Mouse (Mus musculus): ENCODE data around the gene Fut7. TPM values are rescaled to one million over a fixed set of nuclear protein-coding genes. Genes with fewer than 3 reads are reported as not detected.

The Fut7 gene
- polyA plus RNA-seq, 1 experiment = 17.9 TPM

- peak within 1 kb of the TSS; percentile 26 for H3K4me3 ChIP-seq (replicated peaks; ENCODE audit: control insufficient read depth, low read depth, low read length)
- peak within 1 kb of the TSS; percentile 0; the same call in 1 of the 2 replicates for H3K27ac ChIP-seq (ENCODE audit: control insufficient read depth, insufficient read depth, low read depth, low read length, poor library complexity)
- under 1% methylated on average over 89 of the region's 89 CpGs for WGBS
These were observed 5.6 kb downstream of the Fut7 start, which contains the start of gene Abca2 for GRCm38 (mm10) chr2:25428442-25429236. TSS of gene Abca2 (plus strand) at chr2:25428703.

DNA sequence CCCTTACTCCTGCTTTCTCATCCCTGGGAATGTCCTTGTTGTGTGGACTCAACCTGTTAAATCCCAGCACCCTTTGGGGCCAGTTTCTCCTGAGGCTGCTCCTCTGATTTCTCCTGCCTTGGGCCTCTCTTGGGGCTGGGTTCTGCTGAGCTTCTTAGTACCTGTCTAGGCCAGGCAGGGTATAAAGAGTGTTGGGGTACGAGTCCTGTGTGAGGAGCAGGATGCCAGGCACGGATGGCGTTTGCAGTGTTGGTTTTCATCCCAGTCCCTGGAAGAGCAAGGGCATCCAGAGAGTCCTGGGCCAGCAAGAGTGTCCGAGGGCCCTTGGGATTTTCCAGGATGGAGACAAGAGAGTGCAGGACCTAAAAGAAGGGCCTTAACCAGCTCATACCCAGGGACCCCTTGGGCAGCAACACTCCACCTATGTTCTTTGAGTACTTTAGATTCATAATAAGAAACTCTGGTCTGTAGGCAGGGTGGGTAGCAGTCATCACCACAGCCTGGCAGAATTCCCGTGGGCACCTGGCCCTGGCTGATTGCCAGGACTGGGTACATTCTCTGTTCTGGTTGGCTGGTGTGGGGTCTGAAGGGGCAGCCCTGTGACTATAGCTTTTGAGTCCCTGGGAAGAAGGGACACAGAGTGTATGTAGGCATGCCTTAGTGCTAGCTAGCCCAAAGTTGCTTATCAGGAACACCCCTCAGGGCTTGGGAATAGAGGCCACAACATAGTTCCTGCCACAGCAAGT, 6.5 kb downstream of the Fut7 start:
- 56% methylated on average over 5 of the region's 5 CpGs for WGBS
- Histone ChIP-seq H3K27ac (ENCODE audit: control insufficient read depth, insufficient read depth, low read depth, low read length, poor library complexity) (no peak overlapping the region), H3K4me1 (ENCODE audit: control insufficient read depth, insufficient read depth, low read length) (no peaks in the 10 kb centered on the region; the same call in 1 of the 2 replicates), H3K4me3 (replicated peaks; ENCODE audit: control insufficient read depth, low read depth, low read length) (no peak overlapping the region)
- TF ChIP-seq POLR2A (IDR thresholded peaks at IDR 0.05; ENCODE audit: borderline replicate concordance, control insufficient read depth, low read depth, low read length) (no peak), CTCF (IDR thresholded peaks at IDR 0.05; ENCODE audit: control insufficient read depth, insufficient read depth, low read length) (no peak)

More at GRCm38 (mm10) chr2:25428442-25429236, 5.6 kb downstream of the Fut7 start, which contains the start of gene Abca2:
- no peaks in the 10 kb centered on the region; the same call in 1 of the 2 replicates for H3K4me1 ChIP-seq (ENCODE audit: control insufficient read depth, insufficient read depth, low read length)
- TF ChIP-seq CTCF (IDR thresholded peaks at IDR 0.05; ENCODE audit: control insufficient read depth, insufficient read depth, low read length) (peak; percentile 83), POLR2A (IDR thresholded peaks at IDR 0.05; ENCODE audit: borderline replicate concordance, control insufficient read depth, low read depth, low read length) (peak; percentile 46; the same call in 1 of the 2 replicates)

DNA sequence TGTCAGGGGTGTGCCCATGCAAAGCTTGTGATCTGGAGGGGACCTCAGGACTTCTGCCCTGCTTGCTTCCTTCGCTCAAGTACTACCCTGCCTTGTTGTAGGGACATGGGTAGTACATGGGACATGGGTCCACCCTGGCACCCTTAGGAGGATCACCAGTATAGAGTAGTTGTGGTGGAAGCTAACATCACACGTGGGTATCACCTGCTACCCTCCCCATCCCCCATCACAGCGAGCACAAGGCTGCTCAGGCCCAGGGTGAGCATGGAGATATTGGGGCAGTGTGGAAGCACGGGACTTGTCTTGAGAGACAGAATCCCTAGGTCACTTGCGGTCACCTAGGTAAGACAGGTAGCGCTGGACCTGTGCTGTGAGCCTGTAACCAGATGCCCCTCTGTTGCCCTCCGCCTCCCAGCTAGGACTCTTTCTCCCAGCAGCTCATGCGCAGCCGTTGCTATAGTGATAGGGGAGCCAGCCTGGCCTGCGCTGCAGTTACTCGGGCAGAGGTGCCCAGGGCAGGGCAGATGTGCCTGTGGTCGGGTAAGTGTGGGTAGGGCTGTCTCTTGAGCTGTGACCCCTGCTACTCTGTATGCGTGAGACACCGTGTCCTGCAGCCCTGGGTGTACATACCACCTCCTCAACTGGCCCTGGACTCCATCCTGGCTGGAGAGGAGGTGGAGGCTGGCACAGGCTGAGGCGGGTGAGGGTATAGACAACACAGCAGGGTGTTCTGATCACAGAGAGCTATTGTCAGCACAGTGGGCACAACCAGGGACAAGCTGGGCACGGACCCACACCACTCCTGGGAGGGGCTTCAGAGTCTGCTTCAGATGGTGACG, 7.5 kb downstream of the Fut7 start:
- Histone ChIP-seq H3K4me1 (ENCODE audit: control insufficient read depth, insufficient read depth, low read length) (no peaks in the 10 kb centered on the region; the same call in 1 of the 2 replicates), H3K27ac (ENCODE audit: control insufficient read depth, insufficient read depth, low read depth, low read length, poor library complexity) (no peak overlapping the region), H3K4me3 (replicated peaks; ENCODE audit: control insufficient read depth, low read depth, low read length) (no peak overlapping the region)
- TF ChIP-seq CTCF (IDR thresholded peaks at IDR 0.05; ENCODE audit: control insufficient read depth, insufficient read depth, low read length) = no peak
- WGBS = 70% methylated on average over 17 of the region's 17 CpGs

- no peaks in the 10 kb centered on the region; the same call in 1 of the 2 replicates for H3K4me1 ChIP-seq (ENCODE audit: control insufficient read depth, insufficient read depth, low read length)
- H3K4me3 ChIP-seq (replicated peaks; ENCODE audit: control insufficient read depth, low read depth, low read length) = no peak overlapping the region
- TF ChIP-seq POLR2A (IDR thresholded peaks at IDR 0.05; ENCODE audit: borderline replicate concordance, control insufficient read depth, low read depth, low read length) (no peak), CTCF (IDR thresholded peaks at IDR 0.05; ENCODE audit: control insufficient read depth, insufficient read depth, low read length) (no peak)
- 89% methylated on average over 6 of the region's 6 CpGs for WGBS
- no peak overlapping the region for H3K27ac ChIP-seq (ENCODE audit: control insufficient read depth, insufficient read depth, low read depth, low read length, poor library complexity)
These were observed 8.3 kb downstream of the Fut7 start for GRCm38 (mm10) chr2:25431308-25431855.

DNA sequence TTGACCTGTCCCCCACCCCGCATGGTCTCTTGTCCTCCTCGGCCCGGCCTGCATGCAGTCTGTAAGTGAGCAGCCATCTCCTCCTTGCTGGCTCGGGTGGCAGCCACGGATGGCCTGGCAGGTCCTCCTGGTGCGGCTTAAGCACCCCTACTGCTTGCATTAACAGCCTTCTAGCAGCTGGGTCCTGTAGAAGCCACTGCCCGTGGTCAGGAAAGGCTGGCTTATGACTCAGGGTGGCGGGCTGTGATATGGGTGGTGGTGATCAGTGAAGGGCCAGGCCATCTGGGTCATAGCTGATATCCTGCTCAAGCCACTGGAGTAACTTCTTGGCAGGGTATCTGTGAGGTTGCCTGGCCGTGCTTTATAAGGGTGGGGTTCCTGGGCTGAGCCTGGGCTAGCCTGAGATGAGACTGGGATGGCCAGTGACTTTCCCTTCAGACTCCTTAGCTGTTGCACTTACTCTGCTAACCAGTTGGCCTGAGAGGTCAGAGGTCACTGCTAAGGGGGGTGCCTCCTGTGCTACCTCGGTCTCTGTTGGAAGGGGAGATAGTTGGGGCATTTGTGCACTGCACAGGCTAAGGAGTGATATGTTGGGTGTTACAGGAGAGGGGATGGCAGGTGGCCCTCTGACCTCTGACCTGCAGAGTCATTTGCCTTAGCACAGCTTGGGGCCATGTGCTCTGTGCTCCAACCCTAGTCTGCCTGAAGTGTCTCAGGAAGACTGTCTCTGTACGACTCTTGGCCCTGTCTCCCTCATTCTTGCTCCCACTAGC, 9.4 kb downstream of the Fut7 start:
- Histone ChIP-seq H3K27ac (ENCODE audit: control insufficient read depth, insufficient read depth, low read depth, low read length, poor library complexity) (no peak overlapping the region), H3K4me3 (replicated peaks; ENCODE audit: control insufficient read depth, low read depth, low read length) (no peak overlapping the region), H3K4me1 (ENCODE audit: control insufficient read depth, insufficient read depth, low read length) (no peaks in the 10 kb centered on the region; the same call in 1 of the 2 replicates)
- TF ChIP-seq POLR2A (IDR thresholded peaks at IDR 0.05; ENCODE audit: borderline replicate concordance, control insufficient read depth, low read depth, low read length) (no peak), CTCF (IDR thresholded peaks at IDR 0.05; ENCODE audit: control insufficient read depth, insufficient read depth, low read length) (no peak)
- WGBS = 71% methylated on average over 11 of the region's 11 CpGs

DNA sequence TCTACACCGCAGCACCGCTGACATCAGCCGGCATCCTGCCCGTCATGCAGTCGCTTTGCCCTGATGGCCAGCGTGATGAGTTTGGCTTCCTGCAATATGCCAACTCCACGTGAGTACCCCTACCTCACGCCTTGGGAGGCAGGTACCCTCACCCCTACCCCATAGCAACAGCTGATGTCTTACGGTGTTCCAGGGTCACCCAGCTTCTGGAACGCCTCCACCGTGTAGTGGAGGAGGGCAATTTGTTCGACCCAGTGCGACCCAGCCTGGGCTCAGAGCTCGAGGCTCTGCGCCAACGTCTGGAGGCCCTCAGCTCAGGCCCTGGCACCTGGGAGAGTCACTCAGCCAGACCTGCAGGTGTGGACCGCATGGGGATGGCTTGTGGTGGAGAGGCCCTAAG, 10.0 kb downstream of the Fut7 start:
- TF ChIP-seq CTCF (IDR thresholded peaks at IDR 0.05; ENCODE audit: control insufficient read depth, insufficient read depth, low read length) (no peak), POLR2A (IDR thresholded peaks at IDR 0.05; ENCODE audit: borderline replicate concordance, control insufficient read depth, low read depth, low read length) (no peak)
- Histone ChIP-seq H3K27ac (ENCODE audit: control insufficient read depth, insufficient read depth, low read depth, low read length, poor library complexity) (no peak overlapping the region), H3K4me3 (replicated peaks; ENCODE audit: control insufficient read depth, low read depth, low read length) (no peak overlapping the region), H3K4me1 (ENCODE audit: control insufficient read depth, insufficient read depth, low read length) (no peaks in the 10 kb centered on the region)
- 88% methylated on average over 17 of the region's 17 CpGs for WGBS

- H3K4me1 ChIP-seq (ENCODE audit: control insufficient read depth, insufficient read depth, low read length) = no peaks in the 10 kb centered on the region
- 89% methylated on average over 8 of the region's 8 CpGs for WGBS
- H3K27ac ChIP-seq (ENCODE audit: control insufficient read depth, insufficient read depth, low read depth, low read length, poor library complexity) = no peak overlapping the region
- H3K4me3 ChIP-seq (replicated peaks; ENCODE audit: control insufficient read depth, low read depth, low read length) = no peak overlapping the region
- no peak for TF ChIP-seq POLR2A (IDR thresholded peaks at IDR 0.05; ENCODE audit: borderline replicate concordance, control insufficient read depth, low read depth, low read length)
- TF ChIP-seq CTCF (IDR thresholded peaks at IDR 0.05; ENCODE audit: control insufficient read depth, insufficient read depth, low read length) = no peak
These were observed 11.2 kb downstream of the Fut7 start for GRCm38 (mm10) chr2:25434292-25434691.

Measured in bone marrow, adult 2 months (tissue).